Mouse (Mus musculus): ENCODE data around the gene Gm12355. TPM values are rescaled to one million over a fixed set of nuclear protein-coding genes. Genes with fewer than 3 reads are reported as not detected.
"Not testable (repeated sequence)": the region's sequence is repeated elsewhere in the genome, so short reads cannot be mapped to it uniquely, and the experiment has no call there.

Gm12355 gene
- total and polyA plus RNA-seq, 3 experiments = 2.0 to 24.2 (median 3.0) TPM

GRCm38 (mm10) chr11:98624381-98624780 lies 1.1 kb downstream of the Gm12355 start:
- in situ Hi-C loops (cut with MboI; ENCODE audit: low pct_ligation_motif_present, low pct_unique_long_range_greater_than_20kb, low sequenced_read_pairs); H3K9ac ChIP-seq (ENCODE audit: insufficient read depth, low read depth); H3K79me2 ChIP-seq (replicated peaks; ENCODE audit: control insufficient read depth, extremely low read depth, insufficient read depth, poor library complexity, severe bottlenecking); H3K4me2 ChIP-seq (ENCODE audit: insufficient read depth, low read depth, poor library complexity, severe bottlenecking); dilution Hi-C loops (cut with MboI; ENCODE audit: extremely low pct_ligation_motif_present, extremely low pct_unique_long_range_greater_than_20kb, low sequenced_read_pairs); H3K4me1 ChIP-seq (ENCODE audit: control insufficient read depth in 1 of 2, insufficient read depth in 2 of 2); H3K4me3 ChIP-seq (replicated peaks in 1 of 3; ENCODE audit: low read depth in 2 of 3, low read length in 2 of 3, poor library complexity in 1 of 3); H3K36me3 ChIP-seq (replicated peaks in 1 of 2; ENCODE audit: control insufficient read depth in 1 of 2, insufficient read depth in 1 of 2, low read length in 1 of 2); DNase-seq (ENCODE audit: extremely low read depth); H3K27ac ChIP-seq (ENCODE audit: insufficient read depth, low read depth): not testable (repeated sequence)
- H3K27me3 ChIP-seq (replicated peaks) = peaks cover 28% of the 10 kb centered on the region
- peaks cover 14% of the 10 kb centered on the region for H3K9me3 ChIP-seq (replicated peaks; ENCODE audit: low read length)

GRCm38 (mm10) chr11:98623981-98624380 lies 1.5 kb downstream of the Gm12355 start:
- Histone ChIP-seq H3K9me3 (replicated peaks; ENCODE audit: low read length) (peaks cover 14% of the 10 kb centered on the region), H3K27me3 (replicated peaks) (peaks cover 26% of the 10 kb centered on the region)
- H3K4me1 ChIP-seq (ENCODE audit: control insufficient read depth in 1 of 2, insufficient read depth in 2 of 2); H3K4me2 ChIP-seq (ENCODE audit: insufficient read depth, low read depth, poor library complexity, severe bottlenecking); dilution Hi-C loops (cut with MboI; ENCODE audit: extremely low pct_ligation_motif_present, extremely low pct_unique_long_range_greater_than_20kb, low sequenced_read_pairs); in situ Hi-C loops (cut with MboI; ENCODE audit: low pct_ligation_motif_present, low pct_unique_long_range_greater_than_20kb, low sequenced_read_pairs); H3K27ac ChIP-seq (ENCODE audit: insufficient read depth, low read depth); H3K79me2 ChIP-seq (replicated peaks; ENCODE audit: control insufficient read depth, extremely low read depth, insufficient read depth, poor library complexity, severe bottlenecking); H3K36me3 ChIP-seq (replicated peaks in 1 of 2; ENCODE audit: control insufficient read depth in 1 of 2, insufficient read depth in 1 of 2, low read length in 1 of 2); DNase-seq (ENCODE audit: extremely low read depth); H3K4me3 ChIP-seq (replicated peaks in 1 of 3; ENCODE audit: low read depth in 2 of 3, low read length in 2 of 3, poor library complexity in 1 of 3); H3K9ac ChIP-seq (ENCODE audit: insufficient read depth, low read depth): not testable (repeated sequence)

- DNase-seq (ENCODE audit: extremely low read depth) = no peak
- Histone ChIP-seq H3K9me3 (replicated peaks; ENCODE audit: low read length) (peaks cover 14% of the 10 kb centered on the region), H3K4me1 (ENCODE audit: control insufficient read depth in 1 of 2, insufficient read depth in 2 of 2) (no peaks in the 10 kb centered on the region), H3K4me3 (replicated peaks in 1 of 3; ENCODE audit: low read depth in 2 of 3, low read length in 2 of 3, poor library complexity in 1 of 3) (no peak overlapping the region), H3K36me3 (replicated peaks in 1 of 2; ENCODE audit: control insufficient read depth in 1 of 2, insufficient read depth in 1 of 2, low read length in 1 of 2) (no peaks in the 10 kb centered on the region), H3K27ac (ENCODE audit: insufficient read depth, low read depth) (no peak overlapping the region), H3K9ac (ENCODE audit: insufficient read depth, low read depth) (no peak overlapping the region), H3K27me3 (replicated peaks) (peaks cover 8% of the 10 kb centered on the region), H3K4me2 (ENCODE audit: insufficient read depth, low read depth, poor library complexity, severe bottlenecking) (no peak overlapping the region), H3K79me2 (replicated peaks; ENCODE audit: control insufficient read depth, extremely low read depth, insufficient read depth, poor library complexity, severe bottlenecking) (no peaks in the 10 kb centered on the region)
- dilution Hi-C loops (cut with MboI; ENCODE audit: extremely low pct_ligation_motif_present, extremely low pct_unique_long_range_greater_than_20kb, low sequenced_read_pairs) = no loop called here
- in situ Hi-C loops (cut with MboI; ENCODE audit: low pct_ligation_motif_present, low pct_unique_long_range_greater_than_20kb, low sequenced_read_pairs) = no loop called here
- TF ChIP-seq SIN3A (IDR thresholded peaks at IDR 0.05; ENCODE audit: low read length) (no peak), ZNF384 (IDR thresholded peaks at IDR 0.05; ENCODE audit: low read depth, low read length) (no peak), IRF4 (IDR thresholded peaks at IDR 0.05; ENCODE audit: low read depth, low read length) (no peak), TBP (conservative IDR thresholded peaks at IDR 0.05; ENCODE audit: low read depth, low read length) (no peak), RCOR1 (conservative IDR thresholded peaks at IDR 0.05; ENCODE audit: low read depth, low read length) (no peak), ELF1 (IDR thresholded peaks at IDR 0.05; ENCODE audit: low read depth, low read length) (no peak), POLR2A (IDR thresholded peaks at IDR 0.05; ENCODE audit: low read depth, low read length) (no peak)
Measured at GRCm38 (mm10) chr11:98620791-98621190, 4.7 kb downstream of the Gm12355 start.

DNA sequence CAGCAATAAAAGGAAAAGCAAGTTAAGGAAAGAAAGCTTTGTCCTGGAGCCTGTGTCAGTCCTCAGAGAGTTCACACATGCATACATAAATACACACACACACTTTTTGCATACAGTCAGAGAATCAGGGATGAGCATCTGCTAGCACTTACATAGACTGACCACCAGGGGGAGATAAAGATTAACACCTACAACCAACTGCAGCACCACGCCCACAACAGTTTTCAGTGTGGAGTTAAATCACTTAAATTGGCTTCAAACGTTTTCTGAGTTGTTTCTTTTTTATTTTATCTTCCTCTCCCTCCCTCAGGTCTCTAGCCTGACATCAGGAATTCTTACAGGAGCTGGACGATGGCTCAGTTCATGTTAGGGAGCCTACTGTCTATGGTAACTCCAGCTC lies 18.7 kb downstream of the Gm12355 start:
- H3K4me1 ChIP-seq (ENCODE audit: control insufficient read depth in 1 of 2, insufficient read depth in 2 of 2) = peaks cover 2 to 8% of the 10 kb centered on the region in 2 experiments; a peak in 3 of 4 replicates
- no peak overlapping the region for H3K27ac ChIP-seq (ENCODE audit: insufficient read depth, low read depth)
- peaks cover 59% of the 10 kb centered on the region for H3K27me3 ChIP-seq (replicated peaks)
- H3K79me2 ChIP-seq (replicated peaks; ENCODE audit: control insufficient read depth, extremely low read depth, insufficient read depth, poor library complexity, severe bottlenecking) = no peaks in the 10 kb centered on the region
- no peak overlapping the region for H3K9ac ChIP-seq (ENCODE audit: insufficient read depth, low read depth)
- dilution Hi-C loops (cut with MboI; ENCODE audit: extremely low pct_ligation_motif_present, extremely low pct_unique_long_range_greater_than_20kb, low sequenced_read_pairs) = no loop called here
- H3K36me3 ChIP-seq (replicated peaks in 1 of 2; ENCODE audit: control insufficient read depth in 1 of 2, insufficient read depth in 1 of 2, low read length in 1 of 2) = no peaks in the 10 kb centered on the region
- TF ChIP-seq IRF4 (IDR thresholded peaks at IDR 0.05; ENCODE audit: low read depth, low read length) (0 out of 2 replicates have a peak, but pooled peaks have one; percentile 37), GABPA (IDR thresholded peaks at IDR 0.05; ENCODE audit: insufficient replicate concordance, low read depth, low read length) (no peak), ELF1 (IDR thresholded peaks at IDR 0.05; ENCODE audit: low read depth, low read length) (0 out of 2 replicates have a peak, but pooled peaks have one; percentile 26), MYC (IDR thresholded peaks at IDR 0.05; ENCODE audit: low read depth, low read length) (0 out of 2 replicates have a peak, but pooled peaks have one; percentile 35), HCFC1 (IDR thresholded peaks at IDR 0.05; ENCODE audit: low read depth, low read length) (0 out of 2 replicates have a peak, but pooled peaks have one; percentile 9), ZKSCAN1 (IDR thresholded peaks at IDR 0.05; ENCODE audit: borderline replicate concordance, low read depth, low read length) (no peak), CTCF (conservative IDR thresholded peaks at IDR 0.05 in 1 of 2, IDR thresholded peaks at IDR 0.05 in 1 of 2; ENCODE audit: low read depth in 2 of 2, low read length in 2 of 2) (peak; percentile 90 to 99), RAD21 (IDR thresholded peaks at IDR 0.05; ENCODE audit: low read depth, low read length) (peak; percentile 75), SMC3 (IDR thresholded peaks at IDR 0.05; ENCODE audit: low read depth, low read length) (peak; percentile 87)
- in situ Hi-C loops (cut with MboI; ENCODE audit: low pct_ligation_motif_present, low pct_unique_long_range_greater_than_20kb, low sequenced_read_pairs) = loop anchor here (10.0 kb wide), 1 partner anchor 68 kb away; no protein-coding TSS in a partner anchor
- peak overlapping the region; percentile 46; the same call in 1 of the 2 replicates for H3K4me2 ChIP-seq (ENCODE audit: insufficient read depth, low read depth, poor library complexity, severe bottlenecking)
- no peak overlapping the region for H3K4me3 ChIP-seq (replicated peaks in 1 of 3; ENCODE audit: low read depth in 2 of 3, low read length in 2 of 3, poor library complexity in 1 of 3)
- H3K9me3 ChIP-seq (replicated peaks; ENCODE audit: low read length) = no peaks in the 10 kb centered on the region
- peak; percentile 76 for DNase-seq (ENCODE audit: extremely low read depth)

All from CH12.LX (cell line).